Mouse (Mus musculus) megakaryocyte, embryonic 14.5 days (primary cell): ENCODE data around the gene Jak2.

Experiments used
- FLI1 ChIP-seq: IDR thresholded peaks from 2 replicates; pipeline ENCODE4 v1.6.1; 2012; ENCODE audit warnings: low read length, inconsistent platforms, mixed read lengths
- GATA1 ChIP-seq: IDR thresholded peaks from 3 replicates; pipeline ENCODE4 v1.6.1; 2012; ENCODE audit warnings: mixed read lengths, low read length, inconsistent platforms, borderline replicate concordance

GRCm38 (mm10) chr19:29285451-29285869 lies 33.8 kb downstream of the Jak2 start:
- TF ChIP-seq GATA1 (no peak), FLI1 (no peak)
